Mouse (Mus musculus) embryonic stem cell, embryonic (primary cell): ENCODE measurements at regions not wholly inside any gene's neighbourhood (a gene's known extent, or its start where the extent isn't known, plus 50 kb on each side); places are given as distances from the start of the nearest gene placed in this dataset.

Source experiments
- CTCF ChIA-PET, 4 experiments: fragments of 300-600 bp in 2 of 4; fragments of 350-600 bp in 2 of 4; sonication (Branson Sonifier 250); formaldehyde crosslinking; loops; one replicate each; lab custom pipeline; 2022; ENCODE audit warnings: inconsistent platforms in 2 of 4; lab: Charles Lee
- POLR2A ChIA-PET, 4 experiments: fragments of 300-600 bp in 2 of 4; fragments of 350-600 bp in 2 of 4; sonication (Branson Sonifier 250); formaldehyde crosslinking; loops; one replicate each; lab custom pipeline; 2022; ENCODE audit warnings: antibody characterized with exemption in 4 of 4, inconsistent platforms in 1 of 4; lab: Charles Lee

DNA sequence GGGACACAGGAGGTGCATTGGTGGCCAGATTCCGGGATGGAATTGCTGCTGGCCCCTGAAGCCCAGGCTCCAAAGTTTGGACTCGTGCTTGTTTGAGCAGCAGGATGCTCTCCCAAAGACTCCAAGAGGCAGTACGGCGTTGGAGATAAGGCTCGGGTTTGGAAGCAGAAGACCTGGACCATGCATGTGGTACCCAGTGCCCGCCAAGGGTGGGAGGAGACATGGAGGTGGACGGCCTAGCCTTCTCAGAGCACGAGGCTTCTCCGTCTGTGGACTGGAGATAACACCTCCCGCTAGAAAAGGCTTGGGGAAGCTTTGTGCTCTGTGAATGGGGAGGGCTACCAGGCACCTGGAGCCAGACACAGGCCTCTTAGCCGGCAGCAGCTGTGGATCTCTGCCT, 271.7 kb downstream of the Rps6kc1 start:
- CTCF ChIA-PET: interaction anchor here in 1 of 4 experiments (0.6 kb wide), 1 partner anchor 56 kb away, joined by 3 read pairs; no protein-coding TSS in a partner anchor

DNA sequence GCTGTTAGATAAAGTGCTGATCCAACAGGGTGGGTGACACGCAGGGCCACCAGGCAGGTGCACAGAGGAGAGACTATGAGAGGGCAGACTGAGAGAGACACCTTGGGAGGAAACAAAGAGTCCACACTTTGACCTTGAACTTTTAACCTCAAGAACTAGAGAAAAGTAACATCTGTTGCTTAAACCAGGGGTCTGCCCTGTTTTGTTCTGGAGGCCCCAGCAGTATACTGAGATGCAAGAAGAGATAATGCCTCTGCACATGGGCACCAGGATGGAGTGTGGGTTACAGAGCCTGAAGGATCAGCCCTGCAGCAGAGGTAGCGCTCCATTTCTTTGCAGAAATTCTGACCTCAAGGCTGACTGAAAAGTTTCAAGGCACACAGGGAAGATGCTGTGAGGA, 276.6 kb downstream of the Rps6kc1 start:
- CTCF ChIA-PET: no interaction called here
- POLR2A ChIA-PET: interaction anchor here in 1 of 4 experiments (0.7 kb wide), 1 partner anchor 223 kb away, joined by 3 read pairs; no protein-coding TSS in a partner anchor

More for the DNA sequence above, 271.7 kb downstream of the Rps6kc1 start:
- POLR2A ChIA-PET: no interaction called here

DNA sequence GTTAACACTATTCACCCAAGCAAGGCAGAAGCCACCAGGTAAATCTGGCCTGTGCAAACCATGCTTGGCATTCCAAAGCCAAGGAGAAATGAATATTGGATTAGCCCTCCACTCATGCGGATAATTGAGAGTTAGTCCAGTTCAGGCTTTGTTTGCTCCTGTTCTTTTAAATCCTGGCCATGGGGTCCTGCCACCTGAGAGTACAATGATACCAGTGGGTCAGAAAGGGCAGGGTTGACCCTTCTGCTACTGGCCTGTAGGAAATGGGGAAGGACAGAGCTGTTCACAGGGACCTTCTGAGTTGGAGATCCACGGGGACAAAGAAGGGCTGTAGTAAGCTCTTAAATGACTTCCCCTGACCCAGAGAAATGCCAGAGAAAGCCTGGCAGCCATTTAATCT, 279.9 kb downstream of the Rps6kc1 start:
- POLR2A ChIA-PET: interaction anchor here in 3 of 4 experiments (0.5 to 1.0 kb wide), 4 partner anchors 10 to 369 kb away, joined by 3 read pairs; no protein-coding TSS in a partner anchor
- CTCF ChIA-PET: interaction anchor here in 1 of 4 experiments (1.0 kb wide), 1 partner anchor 762 kb away, joined by 4 read pairs; no protein-coding TSS in a partner anchor

DNA sequence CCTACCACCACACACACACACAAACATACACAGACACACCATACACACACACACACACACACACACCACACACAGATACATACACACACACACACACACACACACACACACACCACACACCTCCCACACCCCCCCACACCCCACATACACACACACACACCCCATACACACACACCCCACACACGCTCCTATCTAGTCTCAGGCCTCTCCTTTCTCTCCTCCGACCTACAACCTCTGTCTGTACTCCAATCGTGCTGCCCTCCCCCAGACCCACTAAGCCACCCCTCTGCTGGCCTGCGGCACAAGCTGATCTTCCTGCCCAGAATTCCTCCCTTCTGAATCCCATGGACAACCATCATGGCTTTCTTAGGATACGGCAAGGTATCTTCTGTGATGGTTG, 281.4 kb downstream of the Rps6kc1 start:
- ChIA-PET CTCF (interaction anchor here in 1 of 4 experiments (0.6 kb wide), 1 partner anchor 118 kb away, joined by 3 read pairs; no protein-coding TSS in a partner anchor), POLR2A (interaction anchor here in 1 of 4 experiments (0.7 kb wide), 1 partner anchor 384 kb away, joined by 3 read pairs; no protein-coding TSS in a partner anchor)

DNA sequence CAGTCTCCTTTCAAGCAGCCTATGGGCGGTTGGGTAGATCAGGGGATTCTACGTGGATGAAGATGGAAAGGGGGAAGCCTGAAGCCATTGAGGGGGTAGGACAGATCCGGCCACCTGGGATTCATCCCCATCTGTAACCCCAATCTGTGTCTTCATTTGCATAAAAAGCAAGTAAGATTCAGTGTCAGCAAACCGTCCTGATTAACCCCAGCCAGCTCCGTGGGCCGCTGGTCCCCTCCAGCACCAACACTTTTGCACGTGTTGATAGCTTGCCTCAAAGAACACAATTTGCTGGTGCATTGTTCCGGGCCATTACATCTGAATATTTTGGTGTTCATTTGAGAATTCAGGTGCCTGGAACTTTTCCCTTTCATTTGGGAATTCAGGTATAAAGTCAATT, 287.7 kb downstream of the Rps6kc1 start:
- ChIA-PET CTCF (interaction anchor here in 2 of 4 experiments (0.6 to 0.8 kb wide), 2 partner anchors 143 to 665 kb away, joined by 4 to 5 read pairs; no protein-coding TSS in a partner anchor), POLR2A (no interaction called here)

DNA sequence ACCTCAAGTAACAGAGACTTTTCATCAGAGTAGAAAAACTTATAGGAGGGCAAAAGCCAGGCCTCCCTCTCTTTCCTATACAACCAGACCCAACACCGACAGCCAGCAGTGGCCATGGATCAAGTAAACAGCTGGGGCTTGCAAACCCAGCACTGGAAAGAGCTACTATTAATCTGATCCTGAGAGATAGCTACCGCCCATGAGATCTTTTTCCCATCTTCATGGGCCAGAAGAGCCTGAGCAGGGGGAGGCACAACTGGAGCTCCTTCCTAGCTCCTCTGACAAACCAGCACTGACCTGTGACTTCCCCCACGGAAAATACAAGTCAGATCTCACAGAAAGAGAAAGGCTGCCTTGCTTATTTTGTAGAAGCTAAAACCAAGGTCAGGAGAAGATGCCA, 311.1 kb downstream of the Rps6kc1 start:
- CTCF ChIA-PET: interaction anchor here in 1 of 4 experiments (0.6 kb wide), 1 partner anchor 1154 kb away, joined by 3 read pairs; no protein-coding TSS in a partner anchor
- POLR2A ChIA-PET: interaction anchor here in 1 of 4 experiments (0.6 kb wide), 1 partner anchor 190 kb away, joined by 4 read pairs; no protein-coding TSS in a partner anchor

DNA sequence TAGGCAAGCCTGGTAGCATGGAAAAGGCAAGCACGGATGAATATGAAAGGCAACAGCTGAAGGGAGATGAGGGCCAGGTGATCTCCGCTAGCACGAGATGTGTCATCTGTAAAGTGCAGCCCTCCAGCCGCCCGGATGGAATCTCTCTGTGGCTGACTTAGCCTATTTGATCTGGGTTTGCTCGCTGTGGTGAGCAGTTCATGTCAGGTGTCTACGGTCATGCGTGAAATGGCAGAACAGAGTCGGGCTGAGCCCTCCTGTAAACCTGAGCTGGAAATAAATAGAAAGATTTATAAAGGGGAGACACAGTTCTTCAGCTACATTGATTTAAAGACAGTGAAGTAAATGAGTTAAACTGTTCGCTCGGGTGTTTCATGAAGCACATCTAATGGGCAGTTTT, 311.9 kb downstream of the Rps6kc1 start:
- CTCF ChIA-PET: no interaction called here
- POLR2A ChIA-PET: interaction anchor here in 1 of 4 experiments (0.6 kb wide), 1 partner anchor 32 kb away, joined by 3 read pairs; no protein-coding TSS in a partner anchor

DNA sequence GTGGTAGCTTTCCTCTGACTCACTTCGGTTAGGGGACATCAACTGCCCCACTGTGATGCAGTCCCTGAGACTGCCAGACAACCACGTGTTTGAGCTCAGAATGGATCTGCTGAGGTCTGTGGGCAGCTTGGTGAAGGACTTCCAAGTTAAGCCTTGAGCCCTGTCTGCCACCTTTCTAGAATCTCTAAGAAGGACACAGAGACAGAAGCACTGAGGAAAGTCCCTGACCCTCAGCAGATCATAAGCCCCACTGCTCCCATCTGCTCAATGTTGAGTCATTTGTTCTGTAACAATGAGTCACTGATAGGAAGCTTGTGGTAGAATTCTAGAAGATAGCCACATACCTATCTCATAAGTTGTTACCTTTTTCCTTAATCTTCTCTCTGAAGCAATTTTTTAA, 315.4 kb downstream of the Rps6kc1 start:
- ChIA-PET CTCF (no interaction called here), POLR2A (no interaction called here)

DNA sequence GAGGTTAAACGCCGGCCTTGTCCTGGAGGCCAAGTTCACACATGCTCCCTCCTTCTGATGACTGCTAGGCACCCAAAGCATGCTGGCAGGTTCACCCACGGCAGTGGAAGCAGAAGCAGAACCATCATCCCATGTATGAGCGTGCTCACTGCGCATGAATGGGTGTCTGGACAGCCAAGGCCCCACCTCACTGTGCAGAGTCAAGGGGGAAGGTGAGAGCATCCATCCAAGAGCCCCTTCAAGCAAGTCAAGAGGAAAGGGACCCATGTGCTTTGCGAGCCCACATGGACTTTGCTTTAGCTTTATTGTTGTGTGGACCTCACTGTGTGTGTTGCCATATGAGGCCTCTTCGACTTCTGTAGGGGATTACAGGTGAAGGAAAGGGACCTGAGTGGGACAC, 319.9 kb downstream of the Rps6kc1 start:
- CTCF ChIA-PET: no interaction called here
- POLR2A ChIA-PET: no interaction called here

DNA sequence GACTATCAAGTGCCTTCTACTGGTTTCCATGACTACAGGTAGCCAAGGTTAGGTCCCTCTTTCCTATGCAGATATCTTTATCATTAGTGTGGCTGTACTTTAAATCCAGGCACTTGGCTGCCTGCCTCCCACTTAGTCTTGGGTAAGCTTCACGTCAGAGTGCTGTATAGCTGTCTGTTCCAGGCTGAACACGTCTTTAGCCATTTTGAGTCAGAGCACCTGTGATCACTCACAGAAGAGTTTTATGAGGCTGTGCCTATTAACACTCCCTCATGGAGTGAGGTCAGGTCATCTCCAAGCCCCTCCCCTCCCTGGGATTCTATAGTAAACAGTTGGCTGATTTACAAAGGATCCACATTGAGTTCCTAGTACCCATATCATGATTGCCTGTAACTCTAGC, 322.0 kb downstream of the Rps6kc1 start:
- ChIA-PET CTCF (no interaction called here), POLR2A (no interaction called here)

DNA sequence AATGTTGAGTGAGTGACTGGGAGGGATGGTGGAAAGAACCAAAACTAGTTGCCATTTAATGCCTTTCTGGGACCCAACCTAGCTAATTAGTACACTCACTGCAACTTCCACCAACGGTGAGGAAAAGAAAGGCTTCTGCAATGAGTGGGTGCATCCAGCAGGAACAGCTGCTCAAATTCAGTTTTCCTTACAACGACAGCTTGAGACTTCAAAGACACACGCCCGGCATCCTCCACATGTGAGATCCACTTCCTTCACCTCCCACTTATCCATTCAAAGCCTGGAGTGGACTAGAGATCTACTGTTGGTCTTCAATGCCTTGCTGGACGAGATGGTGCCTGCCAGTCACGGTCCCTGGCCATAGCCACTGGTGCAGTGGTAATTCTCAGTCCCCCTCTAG, 328.3 kb downstream of the Rps6kc1 start:
- POLR2A ChIA-PET: no interaction called here
- CTCF ChIA-PET: no interaction called here

DNA sequence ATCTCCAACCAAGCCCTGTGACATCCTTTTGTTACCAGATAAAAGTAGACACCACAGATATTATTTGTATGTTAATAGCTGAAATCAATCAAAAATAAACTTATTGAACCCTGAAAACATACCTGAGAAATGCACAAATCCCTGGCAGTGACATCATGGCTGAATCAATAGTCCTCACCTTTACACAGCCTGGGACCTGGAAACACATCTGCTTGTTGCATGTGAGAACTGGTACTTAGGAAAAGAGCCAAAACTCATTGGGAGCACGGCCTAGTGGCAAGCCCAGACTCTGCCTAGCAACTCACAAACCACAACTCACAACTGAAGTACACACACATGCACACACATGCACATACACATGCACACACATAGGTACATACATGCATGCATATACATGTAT, 330.9 kb downstream of the Rps6kc1 start:
- ChIA-PET CTCF (no interaction called here), POLR2A (interaction anchor here in 1 of 4 experiments (1.0 kb wide), 1 partner anchor 175 kb away, joined by 3 read pairs; no protein-coding TSS in a partner anchor)

DNA sequence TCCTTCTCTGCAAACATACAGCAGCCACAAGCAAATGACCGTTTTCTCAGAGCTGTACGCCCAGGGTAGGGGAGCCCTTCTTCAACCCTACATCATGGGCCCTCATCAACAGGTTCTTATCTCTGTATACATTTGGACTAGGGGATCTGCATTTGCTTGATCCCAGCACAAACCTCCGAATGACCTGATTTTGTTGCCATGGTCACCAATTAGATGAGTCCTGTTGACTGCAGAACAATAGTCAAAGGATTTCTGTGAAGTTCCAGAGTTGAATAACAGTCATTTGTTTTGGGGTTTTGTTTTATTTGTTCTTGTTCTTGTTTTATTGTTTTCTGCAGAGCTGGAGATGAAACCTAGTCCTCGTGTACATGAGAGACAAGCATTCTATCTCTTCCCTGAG, 340.6 kb downstream of the Rps6kc1 start:
- ChIA-PET CTCF (no interaction called here), POLR2A (no interaction called here)

DNA sequence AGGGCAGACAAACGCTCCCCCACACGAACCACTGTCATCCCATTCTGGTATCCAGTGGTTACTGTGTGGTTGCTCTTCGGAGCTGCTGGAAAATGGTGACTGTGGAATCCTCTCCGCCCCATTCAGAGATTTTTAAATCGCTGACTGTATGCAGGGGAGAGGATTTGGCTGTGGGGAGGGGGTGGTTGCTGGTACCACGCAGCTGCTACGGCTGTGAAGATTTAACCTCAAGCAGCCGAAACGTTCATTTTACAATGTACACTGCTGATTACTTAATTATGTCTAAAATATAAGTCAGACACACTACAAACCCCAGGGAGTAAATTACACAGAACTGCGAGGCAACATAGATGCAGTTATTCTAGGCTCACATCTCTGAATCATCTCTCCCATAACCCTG, 341.0 kb downstream of the Rps6kc1 start:
- CTCF ChIA-PET: no interaction called here
- POLR2A ChIA-PET: no interaction called here

DNA sequence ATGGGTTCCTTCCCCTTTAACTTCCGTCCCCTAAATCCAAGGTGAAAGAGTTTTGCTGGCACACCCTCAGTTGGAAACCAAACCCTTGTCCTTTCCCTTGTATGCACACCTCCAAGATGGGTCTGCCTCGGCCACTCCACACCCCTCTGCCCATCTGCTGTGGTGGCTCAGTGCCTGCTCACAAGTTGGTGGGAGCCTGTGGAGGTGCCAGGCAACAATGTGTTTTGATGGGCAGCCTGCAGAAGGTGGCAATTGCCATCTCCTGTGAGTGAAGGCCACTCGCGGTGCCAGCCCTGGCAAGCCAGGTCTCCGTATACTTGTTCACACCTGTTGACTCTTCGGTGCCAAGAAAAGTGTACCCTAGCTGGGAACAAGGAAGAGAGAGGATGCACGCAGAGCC, 344.8 kb downstream of the Rps6kc1 start:
- POLR2A ChIA-PET: no interaction called here

DNA sequence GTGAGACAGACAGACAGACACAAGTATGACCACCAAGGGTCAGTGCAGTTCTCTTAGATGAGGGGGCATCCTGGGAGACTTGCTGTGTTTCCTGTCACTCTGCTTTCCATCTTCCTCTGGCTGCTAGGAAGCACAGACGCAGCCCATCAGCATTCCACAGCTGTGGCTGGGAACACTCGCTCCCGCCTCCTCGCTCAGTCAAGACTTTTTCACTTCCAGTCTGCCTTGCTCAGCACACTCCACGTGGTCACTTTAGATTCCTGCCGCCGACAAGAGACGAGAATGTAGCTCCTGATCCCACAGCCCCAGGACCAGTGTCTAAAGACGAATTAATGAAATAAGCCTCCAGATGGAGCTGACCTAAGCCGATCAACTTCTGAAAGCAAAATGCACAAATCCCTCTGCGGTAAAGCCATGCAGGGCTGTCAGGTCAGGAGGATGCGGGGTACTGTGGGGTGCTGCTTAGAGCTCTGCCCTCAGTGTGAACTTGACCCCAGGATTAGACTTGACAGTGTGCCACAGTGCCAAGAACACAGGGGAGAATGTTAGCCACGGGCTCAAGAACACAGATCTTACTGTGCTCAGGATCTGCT, 348.6 kb downstream of the Rps6kc1 start:
- ChIA-PET CTCF (no interaction called here), POLR2A (no interaction called here)

More for the DNA sequence above, 344.8 kb downstream of the Rps6kc1 start:
- CTCF ChIA-PET: interaction anchor here in 2 of 4 experiments (0.7 to 0.8 kb wide), 2 partner anchors 94 to 216 kb away, joined by 3 read pairs; no protein-coding TSS in a partner anchor

DNA sequence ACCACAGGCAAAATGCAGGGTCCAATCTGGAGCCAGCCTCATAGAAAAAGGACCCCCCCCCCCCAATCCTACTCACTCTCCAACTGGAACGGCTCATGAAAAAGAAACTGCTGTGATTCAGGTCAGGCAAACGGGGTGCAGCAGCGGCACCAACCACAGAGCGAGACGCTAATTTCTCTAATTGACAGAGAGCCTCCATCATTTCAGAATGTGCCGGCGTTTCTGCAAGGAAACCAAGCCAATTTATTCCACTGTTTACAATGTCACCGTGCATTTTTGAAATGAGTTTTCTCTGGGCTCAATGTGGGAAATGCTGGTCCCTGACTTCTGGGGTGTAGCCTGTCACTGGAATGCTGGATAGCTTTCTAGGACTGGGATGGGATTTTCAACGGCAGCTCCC, 351.5 kb downstream of the Rps6kc1 start:
- ChIA-PET CTCF (interaction anchor here in 1 of 4 experiments (0.8 kb wide), 1 partner anchor 13 kb away, joined by 3 read pairs; no protein-coding TSS in a partner anchor), POLR2A (no interaction called here)

DNA sequence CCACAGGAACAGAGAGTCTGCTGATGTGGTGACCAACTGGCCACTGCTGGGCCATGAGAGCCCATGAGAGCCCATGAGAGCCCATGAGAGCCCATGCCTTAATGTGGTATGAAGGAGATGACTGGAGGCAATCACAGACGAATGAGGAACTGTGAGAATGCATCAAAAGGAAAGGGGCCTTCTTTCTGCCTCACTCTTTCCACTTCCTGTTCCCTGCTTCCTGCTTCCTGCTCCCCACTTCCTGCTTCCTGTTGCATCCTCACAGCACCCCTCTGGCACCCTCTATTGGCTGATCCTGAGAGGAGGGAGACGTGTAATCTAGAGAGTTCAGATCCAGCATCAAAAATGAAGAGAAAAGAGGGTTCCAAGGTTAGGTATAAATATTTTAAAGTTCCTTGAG, 369.7 kb downstream of the Rps6kc1 start:
- CTCF ChIA-PET: no interaction called here
- POLR2A ChIA-PET: no interaction called here

DNA sequence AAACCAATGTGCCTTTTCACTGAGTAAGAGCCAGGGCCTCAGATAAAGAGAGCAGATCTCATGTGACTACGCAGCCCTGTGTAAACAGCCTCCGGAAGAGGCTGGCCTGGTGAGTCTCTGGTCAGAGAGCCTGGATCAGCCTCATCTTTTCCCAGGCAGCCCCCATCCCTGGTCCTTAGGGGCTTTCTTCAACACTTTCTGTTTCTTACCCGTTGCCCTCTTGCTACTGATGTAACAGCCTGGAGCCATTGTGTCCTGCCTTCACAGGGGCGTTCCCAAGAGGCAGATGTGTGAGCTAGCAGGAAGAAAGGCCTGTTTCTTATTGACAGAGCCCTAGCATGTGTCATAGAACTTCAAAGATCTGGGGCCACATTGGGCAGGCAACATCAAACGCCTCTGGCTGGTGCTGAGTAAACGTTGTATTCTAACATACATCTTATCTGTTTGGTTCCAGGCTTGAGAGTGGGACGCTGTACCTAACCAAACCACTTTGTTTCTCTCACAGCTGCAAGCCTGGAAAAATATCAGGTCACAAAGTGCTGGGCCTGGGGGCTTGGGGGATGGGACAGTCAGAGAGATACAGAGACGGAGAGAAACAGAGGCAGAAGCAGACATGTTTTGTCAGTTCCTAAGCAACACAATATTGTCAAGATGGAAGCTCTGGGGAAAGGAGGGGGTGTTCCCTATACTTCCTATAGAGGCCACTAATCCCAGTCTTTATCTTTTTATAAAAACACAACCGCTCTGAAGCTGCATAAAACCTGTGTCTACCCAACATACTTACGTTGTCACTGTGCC, 362.6 kb upstream of the Prox1 start:
- POLR2A ChIA-PET: interaction anchor here in 1 of 4 experiments (0.5 kb wide), 1 partner anchor 36 kb away, joined by 4 read pairs; no protein-coding TSS in a partner anchor
- CTCF ChIA-PET: interaction anchor here in 1 of 4 experiments (0.6 kb wide), 1 partner anchor 402 kb away, joined by 3 read pairs; no protein-coding TSS in a partner anchor
